Mouse (Mus musculus): ENCODE results near the gene Lpar5.

The Lpar5 gene

DNA sequence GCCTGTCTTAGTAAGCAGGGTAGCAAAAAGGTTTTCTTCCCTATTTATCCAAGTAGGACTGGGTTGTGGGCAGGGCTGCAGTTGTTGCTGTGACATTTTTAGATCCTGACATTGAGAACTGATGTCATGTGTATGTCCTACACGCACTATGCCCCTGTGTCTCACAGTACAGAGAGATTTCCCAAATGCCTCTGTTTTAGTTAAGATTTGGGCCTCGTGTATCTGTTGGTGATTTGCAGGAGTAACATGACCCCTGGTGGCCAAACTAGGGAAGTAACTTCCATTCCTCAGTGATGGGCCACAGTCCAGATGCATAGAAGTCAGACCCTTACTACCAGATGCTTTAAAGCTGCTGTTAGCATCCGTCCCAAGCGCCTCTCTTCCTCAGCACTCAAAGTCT lies 16.7 kb downstream of the Lpar5 start:
- DNase-seq (ENCODE audit: low spot score in 2 of 2): peak; percentile 79 to 80

DNA sequence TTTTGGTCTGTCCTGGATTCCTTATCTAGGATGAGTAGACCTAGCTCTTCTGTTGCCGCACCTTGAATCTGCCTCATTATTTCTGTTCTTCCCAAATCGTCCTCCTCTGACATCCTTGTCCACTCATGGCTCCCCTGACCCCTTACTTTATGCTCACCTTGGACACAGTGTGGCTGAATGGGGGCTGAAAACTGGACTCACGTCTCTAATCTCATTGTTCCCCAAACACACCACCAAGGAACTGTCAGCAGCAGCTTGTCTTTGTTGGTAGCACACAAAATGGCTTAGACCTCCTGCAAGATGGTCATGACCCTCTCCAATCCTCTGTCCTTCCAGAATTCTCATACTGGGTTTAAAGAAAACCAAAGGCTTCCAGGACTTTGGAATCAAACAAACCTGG lies 20.2 kb downstream of the Lpar5 start:
- DNase-seq (ENCODE audit: low spot score in 2 of 2): no peak

DNA sequence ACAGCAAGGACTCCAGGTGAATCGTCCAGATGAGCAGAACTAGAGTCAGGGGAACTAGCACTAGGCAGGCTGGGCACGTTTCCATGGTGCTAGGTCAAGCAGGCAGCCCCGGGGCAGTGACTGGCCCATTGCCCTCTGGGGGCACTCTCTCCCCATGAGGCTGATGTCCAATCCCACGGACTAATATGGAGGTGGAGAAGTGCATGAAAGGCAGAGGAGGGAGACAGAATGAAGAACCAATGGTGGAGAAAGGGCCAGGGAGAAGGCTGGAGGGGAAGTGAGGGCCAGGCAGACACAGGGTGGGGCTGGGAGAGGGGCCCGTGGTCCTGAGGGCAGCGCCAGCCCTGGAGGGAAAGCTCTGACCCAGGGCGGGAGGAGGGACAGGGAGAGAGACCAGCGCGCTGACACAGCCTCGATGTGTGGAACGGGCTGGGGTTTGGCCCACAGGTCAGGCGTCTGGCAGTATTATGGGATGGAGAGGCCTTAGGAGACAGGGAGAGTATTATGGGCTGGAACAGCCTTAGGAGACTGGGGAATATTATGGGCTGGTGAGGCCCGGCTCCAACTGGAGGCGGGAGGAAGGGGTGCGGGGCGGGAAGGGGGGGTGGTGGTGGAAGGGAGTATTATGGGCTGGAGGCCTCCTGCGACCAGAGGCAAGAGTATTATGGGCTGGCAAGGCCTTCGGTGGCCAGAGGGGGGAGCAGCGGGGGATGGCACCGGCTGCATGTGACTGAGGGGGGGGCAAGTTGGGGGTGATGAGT lies 21.0 kb downstream of the Lpar5 start:
- DNase-seq (ENCODE audit: low spot score in 2 of 2): peak; percentile 88

DNA sequence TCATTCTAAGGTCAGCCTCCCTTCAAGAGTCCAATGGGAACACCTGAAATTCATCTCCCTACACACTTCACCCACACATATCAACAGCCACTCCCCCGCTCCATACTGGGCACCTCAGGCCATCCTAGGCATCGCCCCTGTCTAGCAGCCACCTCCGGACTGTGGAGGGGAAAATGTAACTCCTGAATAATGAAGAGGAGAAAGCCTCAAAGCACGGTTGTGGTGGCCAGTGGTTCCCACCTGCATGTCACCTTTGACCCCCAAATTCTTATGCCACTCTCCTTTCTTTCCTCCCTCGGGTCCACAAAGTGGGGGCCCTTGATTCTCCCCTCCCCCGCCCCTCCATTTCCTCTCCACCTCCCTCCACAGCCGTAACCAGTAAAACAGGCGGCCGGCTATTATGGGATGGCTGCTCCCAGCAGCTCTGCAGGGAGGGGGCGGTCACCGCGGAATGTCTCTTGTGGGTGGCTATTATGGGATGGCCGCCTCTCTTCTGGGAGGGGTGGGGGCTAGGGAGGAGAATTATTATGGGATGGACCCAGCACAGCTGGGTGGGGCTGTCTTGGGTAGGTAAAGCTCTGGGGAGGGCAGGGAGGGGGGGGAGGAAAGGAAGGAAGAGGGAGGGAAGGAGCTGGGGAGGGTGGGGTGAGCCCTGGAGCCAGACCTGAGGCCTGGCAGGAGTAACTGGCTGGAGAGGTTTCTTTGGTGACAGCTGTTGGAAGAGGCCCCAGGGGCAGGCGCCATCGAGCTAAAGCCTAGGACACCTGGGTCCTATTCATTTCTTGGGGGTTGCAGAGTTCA lies 22.0 kb downstream of the Lpar5 start:
- peak; percentile 93 to 95 for DNase-seq (ENCODE audit: low spot score in 2 of 2)

DNA sequence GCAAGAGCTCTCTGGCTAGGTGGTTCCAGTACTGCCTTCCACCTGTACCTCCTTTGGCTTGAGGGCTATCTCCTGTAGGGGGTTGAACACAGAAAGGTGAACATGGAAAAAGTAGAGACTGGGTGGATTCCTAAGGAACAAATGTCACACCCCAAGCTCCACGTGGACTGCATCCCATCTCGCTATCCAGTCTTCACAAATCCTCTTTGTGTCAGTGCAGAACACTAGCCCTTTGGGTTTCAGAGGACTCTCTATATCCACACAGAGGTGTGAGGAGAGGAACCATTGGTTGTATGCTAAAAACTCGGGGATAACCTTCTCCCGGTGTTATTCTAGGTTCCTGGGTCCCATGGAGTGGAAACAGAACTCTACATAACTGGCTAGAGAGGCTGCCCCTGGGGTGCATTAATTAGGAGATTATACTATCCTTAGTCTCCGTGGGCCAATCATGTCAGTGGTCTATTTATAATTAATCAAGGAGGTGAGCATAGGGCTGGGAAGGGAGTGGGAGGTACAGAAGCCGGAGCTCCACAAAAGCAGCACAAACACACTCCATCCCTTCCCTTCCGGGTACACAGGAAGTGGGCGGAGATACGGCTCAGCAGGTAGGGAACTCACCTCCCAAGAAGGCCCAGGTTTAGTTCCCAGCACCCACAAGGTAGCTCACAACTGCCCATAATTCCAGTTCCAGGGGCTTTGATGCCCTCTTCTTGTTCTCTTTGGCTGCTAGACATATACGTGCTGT lies 22.8 kb downstream of the Lpar5 start:
- DNase-seq (ENCODE audit: low spot score in 2 of 2): no peak

DNA sequence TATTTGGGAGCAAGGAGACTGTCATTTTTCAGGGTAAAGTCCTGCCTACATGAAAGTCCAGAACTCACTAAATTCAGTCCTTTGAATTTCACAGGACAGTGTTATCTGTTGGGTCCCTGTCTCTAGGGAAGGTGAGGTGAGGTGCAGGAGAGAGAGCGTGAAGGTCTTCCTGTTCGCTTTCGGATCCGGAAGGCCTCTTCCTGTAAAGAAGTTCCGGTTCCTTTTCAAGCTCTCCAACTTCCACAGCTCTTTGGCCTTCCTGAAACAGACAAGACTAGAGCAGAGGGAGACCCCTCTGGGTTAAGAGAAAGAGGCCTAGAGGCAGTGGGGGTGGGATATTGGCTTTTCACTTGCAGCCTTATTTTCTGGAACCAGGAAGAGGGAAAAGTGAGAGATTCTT lies 24.7 kb downstream of the Lpar5 start:
- DNase-seq (ENCODE audit: low spot score in 2 of 2): no peak

DNA sequence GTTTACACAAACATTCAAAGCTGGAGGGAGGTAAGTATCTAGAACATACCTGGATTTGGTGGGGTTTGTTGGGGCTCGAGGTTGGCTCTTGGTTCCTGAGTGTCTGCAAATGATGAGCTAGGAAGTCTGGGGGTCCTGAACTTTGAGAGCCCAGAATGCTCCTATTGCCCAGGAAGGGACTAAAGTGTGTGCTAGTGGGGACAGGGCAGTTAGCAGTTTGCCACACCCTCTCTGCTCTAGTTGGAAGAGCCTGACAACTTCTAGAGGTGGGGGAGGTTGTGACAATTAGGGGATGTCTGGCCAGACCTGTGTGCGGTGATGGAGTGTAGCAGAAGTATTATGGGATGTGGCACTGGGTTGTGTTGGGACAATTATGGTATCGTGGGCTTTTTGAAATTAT lies 27.1 kb downstream of the Lpar5 start:
- no peak for DNase-seq (ENCODE audit: low spot score in 2 of 2)

DNA sequence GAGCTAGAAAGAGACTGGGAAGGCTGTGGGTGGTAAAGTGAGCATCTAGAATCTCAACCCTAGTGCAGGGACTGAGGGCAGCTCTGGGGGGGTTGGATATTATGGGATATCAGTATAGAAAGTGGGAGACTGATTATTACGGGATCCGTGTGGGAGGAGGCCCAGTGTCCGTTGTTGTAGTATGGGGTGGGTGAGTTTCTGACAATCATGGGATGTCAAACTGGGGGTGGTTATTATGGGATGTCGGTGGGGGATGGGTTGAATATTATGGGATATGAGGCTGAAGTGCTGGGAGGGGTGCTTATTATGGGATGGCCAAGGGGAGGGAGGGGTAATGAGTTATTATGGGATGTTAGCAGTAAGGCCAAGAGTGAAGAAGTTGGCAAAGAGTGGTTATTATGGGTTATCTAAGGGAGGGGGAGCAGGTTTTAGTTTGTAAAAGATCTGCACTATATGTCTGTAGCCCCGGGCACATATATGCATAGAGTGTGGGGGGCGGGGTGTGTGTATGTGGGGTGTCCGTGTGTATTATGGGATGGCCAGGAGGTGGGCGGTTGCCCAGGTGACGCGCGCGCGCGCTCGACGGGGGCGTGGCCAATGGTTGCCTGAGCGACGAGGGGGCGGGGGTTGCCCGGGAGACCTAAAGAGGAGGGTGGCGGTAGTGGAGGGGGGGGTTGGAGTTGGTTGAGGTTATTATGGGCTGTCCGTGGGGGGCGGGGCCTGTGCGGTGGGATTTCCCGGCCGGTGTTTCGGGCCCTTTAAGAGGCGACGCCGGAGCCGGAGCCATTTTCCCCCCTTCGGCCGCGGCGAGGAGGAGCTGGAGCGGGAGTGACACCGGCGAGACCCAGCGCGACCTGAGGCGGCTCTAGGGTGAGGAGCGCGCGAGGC lies 27.9 kb downstream of the Lpar5 start, which contains the start of gene Chd4:
TSS of gene Chd4 (plus strand) at position 591 of the 888 bp plus-strand sequence.
- DNase-seq (ENCODE audit: low spot score in 2 of 2): peak; percentile 98 to 99

DNA sequence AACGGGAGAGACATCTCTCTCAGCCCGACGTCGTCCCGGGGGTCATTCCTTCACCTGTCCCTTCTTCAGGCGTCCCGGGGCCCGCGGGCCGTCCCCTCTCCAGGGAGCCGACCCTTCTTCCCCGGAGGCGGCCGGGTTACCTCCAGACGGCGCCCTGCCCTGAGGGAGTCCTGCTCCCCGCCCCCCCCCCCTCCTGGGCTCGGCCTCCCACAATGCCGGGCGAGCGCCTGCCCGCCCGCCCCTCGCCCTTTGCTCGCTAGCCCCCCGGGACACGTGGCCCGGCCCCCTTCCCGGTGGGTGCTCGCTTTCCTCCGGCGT lies 28.5 kb downstream of the Lpar5 start:
- no peak for DNase-seq (ENCODE audit: low spot score in 2 of 2)

DNA sequence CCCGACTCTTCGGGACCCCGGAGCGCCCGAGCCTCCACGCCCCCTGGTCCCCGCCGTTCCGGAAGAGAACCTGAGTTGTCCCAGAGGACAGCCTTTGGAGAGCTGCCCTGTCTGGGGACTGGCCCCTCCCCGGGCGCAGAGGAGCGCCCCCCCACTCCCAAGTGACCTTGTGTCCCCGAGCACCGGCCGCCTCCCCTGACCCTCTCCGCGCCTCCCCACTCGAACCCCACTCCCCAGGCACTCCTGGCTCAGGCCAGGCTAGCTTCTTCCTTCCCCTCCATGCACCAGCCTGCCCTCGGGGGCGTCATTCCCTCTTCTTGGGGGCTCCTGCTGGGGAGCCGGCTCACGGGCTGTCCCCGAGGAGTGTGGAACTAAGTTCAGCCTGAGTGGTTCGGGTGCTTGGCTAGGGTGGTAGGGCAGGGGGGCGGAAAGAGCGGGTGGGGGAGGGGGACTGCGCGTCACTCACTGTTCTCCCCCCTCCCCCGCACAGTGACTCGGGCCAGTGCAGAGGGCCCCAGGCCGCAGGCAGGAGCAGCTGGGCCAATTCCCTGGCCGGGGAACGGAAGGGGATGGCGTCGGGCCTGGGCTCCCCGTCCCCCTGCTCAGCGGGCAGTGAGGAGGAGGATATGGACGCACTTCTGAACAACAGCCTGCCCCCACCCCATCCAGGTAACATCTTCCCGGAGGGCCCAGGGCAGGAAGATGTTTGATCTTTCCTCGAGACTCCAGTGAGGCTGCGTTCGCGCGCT lies 29.1 kb downstream of the Lpar5 start:
- peak; percentile 71 to 75 for DNase-seq (ENCODE audit: low spot score in 2 of 2)

DNA sequence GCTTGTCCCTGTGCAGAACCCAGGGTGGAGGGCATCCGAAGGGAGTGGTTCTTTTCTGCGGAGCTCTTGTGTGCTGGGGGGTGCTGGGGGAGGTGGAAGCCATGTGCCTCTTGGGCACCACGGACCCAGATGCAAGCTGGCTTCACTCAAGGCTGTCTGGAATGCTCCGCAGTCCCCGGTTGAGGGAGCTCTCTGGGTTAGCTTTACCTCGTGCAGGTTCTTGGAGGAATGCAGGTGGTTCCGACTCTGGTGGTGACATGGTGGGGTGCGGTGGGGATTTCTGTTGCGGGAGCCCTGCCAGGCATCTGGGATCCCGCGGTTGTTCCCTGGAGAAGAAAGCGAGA lies 29.6 kb downstream of the Lpar5 start:
- peak in 1 of 2 experiments; percentile 53 for DNase-seq (ENCODE audit: low spot score in 2 of 2)

DNA sequence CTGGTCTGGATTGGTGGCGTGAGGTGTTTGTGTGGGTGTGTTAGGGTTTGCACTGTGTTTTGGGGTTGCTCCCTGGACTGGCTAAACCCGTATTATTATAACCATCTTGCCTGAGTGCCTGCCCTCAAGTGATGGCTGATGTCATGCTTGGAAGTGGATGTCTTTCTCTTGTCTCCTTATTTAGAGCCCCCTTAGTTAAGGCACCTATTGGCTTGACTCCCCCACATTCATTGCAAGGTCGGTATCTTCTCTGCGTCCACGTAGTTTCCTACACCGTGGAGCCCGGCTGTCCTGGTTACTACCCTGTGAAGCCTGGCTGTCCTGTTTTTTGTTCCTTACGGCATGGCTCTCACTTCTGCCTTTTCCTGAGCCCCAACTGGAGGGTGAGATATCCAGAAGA lies 30.2 kb downstream of the Lpar5 start:
- DNase-seq (ENCODE audit: low spot score in 2 of 2): no peak

DNA sequence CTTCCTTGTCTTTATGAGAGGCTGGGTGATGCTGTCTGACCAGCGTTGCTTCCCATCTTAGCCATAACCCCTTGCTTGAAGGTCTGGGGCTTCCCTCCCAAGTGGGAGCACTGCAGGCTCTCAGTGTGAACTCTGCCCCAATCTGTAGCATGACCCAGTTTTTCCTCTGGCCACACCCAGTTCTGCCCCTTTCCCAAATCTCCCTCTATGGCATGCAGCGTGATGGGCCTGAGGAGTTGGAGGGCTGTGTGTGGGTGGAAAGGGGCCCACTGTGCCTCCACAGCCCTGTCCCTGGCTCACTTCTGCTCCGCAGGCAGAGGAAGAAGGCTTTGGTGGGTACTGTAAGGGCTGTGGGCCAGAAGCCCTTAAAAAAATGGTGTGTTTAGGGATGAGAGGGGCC lies 30.8 kb downstream of the Lpar5 start:
- no peak for DNase-seq (ENCODE audit: low spot score in 2 of 2)

DNA sequence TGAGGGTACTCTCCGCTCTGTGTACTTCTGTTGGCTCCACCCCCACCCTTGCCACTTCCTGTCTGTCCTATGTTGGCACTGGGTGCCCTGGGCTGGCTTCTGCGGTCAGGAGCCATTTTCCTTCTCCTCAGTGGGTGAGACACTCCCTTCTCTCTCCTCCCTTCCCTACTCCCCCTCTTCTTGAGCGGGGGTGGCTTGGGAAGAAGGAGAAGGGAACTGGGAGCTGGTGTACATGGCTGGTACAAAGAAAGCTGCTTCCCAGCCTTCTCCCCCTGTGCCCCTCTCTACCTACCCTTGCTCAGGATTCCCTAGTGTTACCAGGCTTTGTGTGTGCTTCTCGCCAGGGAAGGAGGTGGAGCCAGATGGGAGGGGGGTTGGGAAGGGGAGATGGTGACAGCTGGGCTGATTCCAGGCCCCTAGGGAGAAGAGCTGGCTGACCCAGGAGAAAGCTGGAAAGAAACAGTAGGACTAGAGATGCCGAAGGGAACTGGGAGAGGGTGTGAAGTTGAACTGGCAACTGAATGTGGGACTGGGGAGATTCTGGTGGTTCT lies 31.8 kb downstream of the Lpar5 start:
- peak in 1 of 2 experiments; percentile 53 for DNase-seq (ENCODE audit: low spot score in 2 of 2)

DNA sequence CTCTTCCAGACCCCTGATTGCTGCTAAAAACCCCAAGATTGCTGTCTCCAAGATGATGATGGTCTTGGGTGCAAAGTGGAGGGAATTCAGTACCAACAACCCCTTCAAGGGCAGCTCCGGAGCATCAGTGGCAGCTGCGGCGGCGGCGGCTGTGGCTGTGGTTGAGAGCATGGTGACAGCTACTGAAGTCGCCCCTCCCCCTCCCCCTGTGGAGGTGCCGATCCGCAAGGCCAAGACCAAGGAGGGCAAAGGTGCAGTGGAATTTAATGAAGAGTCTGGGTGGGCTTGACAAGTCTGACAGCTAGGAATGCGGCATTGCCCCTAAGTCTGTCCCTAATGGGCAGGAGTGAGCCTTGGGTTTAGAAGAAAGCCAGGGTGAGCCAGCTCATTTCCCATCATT lies 33.7 kb downstream of the Lpar5 start:
- DNase-seq (ENCODE audit: low spot score in 2 of 2): peak in 1 of 2 experiments; percentile 31

DNA sequence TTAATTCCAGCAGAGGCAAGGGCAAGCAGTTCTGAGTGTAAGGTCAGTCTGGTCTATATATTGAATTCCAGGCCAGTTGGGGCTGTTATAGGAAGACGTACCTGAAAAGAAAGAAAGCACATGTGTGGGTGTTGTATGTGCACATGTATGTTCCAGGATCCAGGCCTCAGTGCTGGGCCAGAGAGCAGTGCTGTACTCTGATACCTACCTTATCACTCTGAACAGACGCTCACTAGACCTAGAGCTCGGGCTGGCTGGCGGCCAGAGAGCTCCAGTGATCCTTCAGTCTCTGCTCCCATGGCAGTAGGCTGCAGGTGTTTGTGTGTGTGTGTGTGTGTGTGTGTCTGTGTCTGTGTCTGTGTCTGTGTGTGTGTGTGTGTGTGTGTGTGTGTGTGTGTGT lies 36.5 kb downstream of the Lpar5 start:
- DNase-seq (ENCODE audit: low spot score in 2 of 2): no peak

DNA sequence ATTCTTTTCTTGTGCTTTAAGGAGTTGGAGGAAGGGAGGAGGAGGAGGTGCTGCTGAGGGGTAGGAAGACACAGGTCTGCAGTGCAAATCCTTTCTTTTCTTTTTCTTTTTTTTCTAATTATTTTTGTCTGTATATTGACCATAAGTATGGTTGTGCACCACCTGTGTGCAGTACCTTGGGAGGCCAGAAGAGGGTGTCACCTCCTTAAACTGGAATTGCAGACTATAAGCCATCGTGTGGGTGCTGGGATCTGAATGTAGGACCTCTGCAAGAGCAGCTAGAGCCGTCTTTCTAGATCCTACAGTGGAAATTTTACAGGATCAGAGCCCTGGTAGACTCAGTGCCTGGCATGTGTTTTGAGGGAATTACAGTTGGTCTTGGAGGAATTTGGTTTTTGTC lies 40.0 kb downstream of the Lpar5 start:
- DNase-seq (ENCODE audit: low spot score in 2 of 2): no peak

DNA sequence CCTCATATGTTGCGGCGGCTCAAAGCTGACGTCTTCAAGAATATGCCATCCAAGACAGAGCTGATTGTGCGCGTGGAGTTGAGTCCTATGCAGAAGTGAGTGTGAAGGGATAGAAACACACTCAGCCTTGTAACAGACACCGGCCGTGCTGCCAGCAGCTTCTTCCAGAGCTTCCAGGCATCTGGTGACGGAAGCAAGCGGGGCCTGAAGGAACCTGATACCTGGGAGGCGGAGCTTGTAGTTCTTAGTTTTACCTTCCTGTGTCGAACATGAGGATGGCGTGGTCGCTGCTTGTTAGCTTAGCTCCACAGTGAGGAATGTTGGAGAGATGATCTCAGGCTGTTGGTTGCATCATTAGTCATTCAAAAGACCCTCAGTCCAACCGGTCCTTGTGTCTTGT lies 41.7 kb downstream of the Lpar5 start:
- no peak for DNase-seq (ENCODE audit: low spot score in 2 of 2)

DNA sequence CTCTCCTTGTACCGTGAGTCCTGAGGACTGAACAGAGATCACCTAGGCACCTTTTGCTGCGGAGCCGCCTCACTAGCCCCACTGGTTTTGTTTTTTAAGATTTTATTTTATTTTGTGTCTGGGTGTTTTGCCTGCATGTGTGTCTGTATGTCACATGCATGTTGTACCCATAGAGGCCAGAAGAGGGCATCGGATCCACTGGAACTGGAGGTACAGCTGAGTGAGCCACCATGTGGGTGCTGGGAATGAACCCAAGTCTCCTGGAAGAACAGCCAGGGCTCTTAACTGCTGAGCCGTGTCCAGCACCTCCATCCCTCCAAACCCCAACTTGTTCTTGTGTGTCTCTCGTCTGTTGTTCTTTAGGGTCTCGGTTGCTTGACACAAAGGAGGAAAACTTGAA lies 43.2 kb downstream of the Lpar5 start:
- peak; percentile 61 to 74 for DNase-seq (ENCODE audit: low spot score in 2 of 2)

DNA sequence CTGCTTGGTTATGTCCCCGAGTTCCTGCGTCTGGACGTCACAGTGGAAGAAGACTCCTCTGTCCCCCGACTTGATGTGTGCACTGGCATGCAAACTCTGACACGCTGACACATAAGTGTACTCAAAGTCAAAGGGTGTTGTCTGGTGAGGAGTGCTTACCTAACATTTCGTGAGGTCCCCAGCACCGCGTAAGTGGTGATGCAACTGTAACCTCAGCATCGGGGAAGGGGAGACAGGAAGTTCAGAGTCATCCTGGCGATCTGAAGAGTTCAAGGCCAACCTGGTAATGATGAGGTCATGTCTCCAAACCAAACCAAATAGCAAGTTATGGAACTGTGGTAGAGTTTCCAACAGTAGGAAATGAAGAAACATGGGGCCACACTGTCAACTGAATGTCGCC lies 44.8 kb downstream of the Lpar5 start:
- DNase-seq (ENCODE audit: low spot score in 2 of 2): no peak

DNA sequence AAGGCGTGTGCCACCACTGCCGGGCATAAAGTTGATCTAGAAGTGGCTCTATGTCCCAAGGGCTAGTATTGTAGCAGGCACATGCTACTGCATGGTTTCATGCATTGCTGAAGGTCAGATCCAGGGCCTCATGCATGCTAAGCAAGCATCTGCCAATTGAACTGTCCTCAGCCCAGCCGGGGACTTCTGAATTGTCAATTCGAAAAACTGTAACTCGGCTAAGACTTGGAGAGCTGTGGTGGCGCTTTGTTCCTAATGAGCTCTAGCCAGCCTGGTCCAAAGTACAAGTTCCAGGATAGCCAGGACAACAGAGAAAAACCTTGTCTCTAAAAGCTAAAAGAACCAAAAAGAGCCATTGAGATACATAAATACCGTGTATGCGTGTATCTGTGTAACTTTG lies 51.7 kb downstream of the Lpar5 start:
- DNase-seq (ENCODE audit: low spot score in 2 of 2): no peak
